Mouse (Mus musculus) heart, embryonic 13.5 days (tissue): ENCODE data around the gene Utp11. TPM values are rescaled to one million over a fixed set of nuclear protein-coding genes. Genes with fewer than 3 reads are reported as not detected.
"Not testable (repeated sequence)": the region's sequence is repeated elsewhere in the genome, so short reads cannot be mapped to it uniquely, and the experiment has no call there.

Experiments
- ATAC-seq: fragments of 200-750 bp; cut with Nextera tagmentation; 2 replicates; pipeline ENCODE4 v1.8.0; 2017; ENCODE audit warnings: moderate TSS enrichment; ENCODE audit not compliant: insufficient number of reproducible peaks, low FRiP score, low TSS enrichment; ENCODE audit errors: extremely low read depth
- H3K27ac ChIP-seq: fragments of 300-500 bp; sonication (generic); replicated peaks from 2 replicates; pipeline ENCODE4 v1.5.1; 2015; ENCODE audit warnings: moderate library complexity, mild to moderate bottlenecking, inconsistent platforms
- H3K27me3 ChIP-seq: fragments of 300-500 bp; sonication (generic); replicated peaks from 2 replicates; pipeline ENCODE4 v1.6.1; 2015; ENCODE audit warnings: mild to moderate bottlenecking, inconsistent platforms
- H3K36me3 ChIP-seq: fragments of 300-500 bp; sonication (generic); 2 replicates; pipeline ENCODE4 v1.6.1; 2015; ENCODE audit warnings: mild to moderate bottlenecking, inconsistent platforms
- H3K4me1 ChIP-seq: fragments of 300-500 bp; sonication (generic); 2 replicates; pipeline ENCODE4 v1.6.1; 2015; ENCODE audit warnings: inconsistent platforms
- H3K4me2 ChIP-seq: fragments of 300-500 bp; sonication (generic); 2 replicates; pipeline ENCODE4 v1.6.1; 2015; ENCODE audit warnings: inconsistent platforms, mild to moderate bottlenecking, moderate library complexity
- H3K4me3 ChIP-seq: fragments of 300-500 bp; sonication (generic); 2 replicates; pipeline ENCODE4 v1.5.1; 2015; ENCODE audit warnings: moderate library complexity, mild to moderate bottlenecking, inconsistent platforms
- H3K9ac ChIP-seq: fragments of 300-500 bp; sonication (generic); 2 replicates; pipeline ENCODE4 v1.6.1; 2015; ENCODE audit warnings: inconsistent platforms, mild to moderate bottlenecking, moderate library complexity
- H3K9me3 ChIP-seq: fragments of 300-500 bp; sonication (generic); 2 replicates; pipeline ENCODE4 v1.6.1; 2016; ENCODE audit warnings: inconsistent platforms
- WGBS: fragments of 180-500 bp; shearing (Covaris S2); methylation state at CpG from one replicate; pipeline ENCODE4 v1.1.7; 2015; ENCODE audit warnings: mixed read lengths; 5-methylcytosine and 5-hydroxymethylcytosine counted together
- polyA plus RNA-seq: library from polyadenylated mRNA; unstranded; fragments of >200 nt; fragmentation: Nextera tagmentation; extraction: Ambion mirVana; gene quantifications from 2 replicates; pipeline ENCODE4 v1.2.1, GENCODE M21; 2015

The Utp11 gene
- polyA plus RNA-seq, 1 experiment from 2014 or later = 48.9 TPM

DNA sequence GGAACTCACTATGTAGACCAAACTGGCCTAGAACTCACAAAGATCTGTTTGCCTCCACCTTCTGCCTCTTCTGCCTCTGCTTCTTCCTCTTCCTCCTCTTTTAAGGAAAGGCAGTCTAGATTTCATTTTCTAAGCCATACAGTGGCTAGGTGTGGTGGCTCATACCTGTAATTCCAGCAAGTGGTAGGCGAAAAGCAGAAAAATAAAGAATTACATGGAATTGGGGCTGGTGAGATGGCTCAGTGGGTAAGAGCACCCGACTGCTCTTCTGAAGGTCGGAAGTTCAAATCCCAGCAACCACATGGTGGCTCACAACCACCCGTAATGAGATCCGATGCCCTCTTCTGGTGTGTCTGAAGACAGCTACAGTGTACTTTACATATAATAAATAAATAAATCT is 20.4 kb upstream of the Utp11 start:
- not testable (repeated sequence) for ATAC-seq, H3K9me3 ChIP-seq, H3K9ac ChIP-seq, H3K27me3 ChIP-seq, H3K27ac ChIP-seq, H3K4me2 ChIP-seq, H3K4me3 ChIP-seq
- Histone ChIP-seq H3K36me3 (peaks cover 32% of the 10 kb centered on the region), H3K4me1 (peaks cover 35% of the 10 kb centered on the region)
- WGBS = 72% methylated on average over 5 of the region's 5 CpGs

DNA sequence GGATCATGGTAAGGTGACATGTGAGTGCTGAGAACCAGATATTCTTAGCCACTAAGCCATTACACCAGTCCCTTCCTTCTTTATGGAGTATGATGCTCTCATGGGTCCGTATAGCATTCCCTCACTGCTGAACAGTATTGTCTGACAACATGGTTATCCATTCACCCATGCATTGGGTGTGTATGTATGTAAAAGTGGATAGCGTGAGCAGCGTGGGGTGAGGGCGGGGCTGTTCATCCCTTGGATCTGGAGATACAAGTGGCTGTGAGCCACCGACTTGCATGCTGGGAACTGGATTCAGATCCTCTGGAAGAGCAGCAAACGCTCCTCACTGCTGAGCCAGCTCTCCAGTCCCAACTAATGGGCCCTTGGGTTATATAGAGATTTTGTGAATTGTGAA is 19.2 kb upstream of the Utp11 start:
- WGBS = 81% methylated on average over 6 of the region's 6 CpGs

DNA sequence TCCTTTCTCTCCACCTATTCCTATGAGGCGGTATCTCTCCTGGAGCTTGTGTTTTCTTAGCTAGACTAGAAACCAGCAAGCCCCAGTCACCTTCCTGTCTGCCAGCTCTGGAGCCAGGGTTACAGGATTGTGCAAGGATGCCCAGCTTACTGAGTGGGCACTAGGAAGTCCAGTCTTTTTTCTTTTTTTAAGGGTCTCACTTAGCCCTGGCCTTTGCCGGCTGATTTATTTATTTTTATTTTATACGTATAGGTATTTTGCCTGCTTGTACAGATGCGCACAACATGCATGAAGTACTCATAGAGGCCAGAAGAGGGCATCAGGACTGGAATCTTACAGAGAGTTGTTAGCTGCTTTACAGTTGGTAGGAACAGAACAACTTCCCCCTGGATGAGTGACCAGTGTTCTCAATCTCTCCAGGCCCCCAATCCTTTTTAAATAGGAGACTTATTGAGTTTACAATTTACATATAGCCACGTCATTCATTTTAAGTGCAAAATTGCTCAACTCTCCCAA is 17.4 kb upstream of the Utp11 start:
- H3K27me3 ChIP-seq = no peaks in the 10 kb centered on the region
- WGBS = 4% methylated on average over 5 of the region's 5 CpGs
- no peak overlapping the region for H3K4me3 ChIP-seq
- peaks cover 45% of the 10 kb centered on the region for H3K4me1 ChIP-seq
- H3K27ac ChIP-seq = no peak overlapping the region
- H3K36me3 ChIP-seq = peaks cover 22% of the 10 kb centered on the region
- H3K9me3 ChIP-seq = no peaks in the 10 kb centered on the region
- peak overlapping the region; percentile 79 for H3K4me2 ChIP-seq
- H3K9ac ChIP-seq = 0 out of 2 replicates have a peak overlapping the region, but pooled peaks have one; percentile 79
- ATAC-seq = no peak

More for the DNA sequence above, 19.2 kb upstream of the Utp11 start:
- peaks cover 46% of the 10 kb centered on the region for H3K4me1 ChIP-seq
- no peak for ATAC-seq
- peaks cover 22% of the 10 kb centered on the region for H3K36me3 ChIP-seq
- H3K4me3 ChIP-seq = no peak overlapping the region
- H3K4me2 ChIP-seq = no peak overlapping the region
- no peaks in the 10 kb centered on the region for H3K27me3 ChIP-seq
- H3K9me3 ChIP-seq = no peaks in the 10 kb centered on the region
- no peak overlapping the region for H3K9ac ChIP-seq
- H3K27ac ChIP-seq = no peak overlapping the region

DNA sequence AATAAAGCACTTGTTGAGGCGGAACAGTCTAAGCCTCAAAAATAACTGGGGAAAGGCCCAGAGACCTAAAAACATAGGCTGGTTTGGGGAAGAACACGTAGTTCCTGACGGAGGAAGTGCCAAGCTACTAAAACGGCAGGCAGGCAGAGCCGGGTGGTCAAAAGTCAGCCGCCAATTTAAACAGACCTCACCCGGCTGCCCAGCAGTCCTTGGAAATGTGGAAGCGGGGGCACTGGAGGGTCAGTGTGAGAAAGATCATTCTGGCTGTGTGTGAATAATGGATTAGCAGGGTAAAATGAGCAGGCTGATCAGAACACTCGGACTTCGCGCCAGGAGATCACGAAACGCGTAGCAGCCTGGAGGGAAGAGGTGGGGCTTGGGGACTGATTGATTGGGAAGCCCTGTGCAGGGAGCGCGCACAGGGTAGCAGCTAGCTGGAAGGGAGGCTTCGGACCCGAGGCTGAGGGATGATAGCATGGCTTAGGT is 16.6 kb upstream of the Utp11 start:
- Histone ChIP-seq H3K4me3 (peak overlapping the region; percentile 51), H3K9me3 (no peaks in the 10 kb centered on the region), H3K27me3 (no peaks in the 10 kb centered on the region), H3K27ac (peak overlapping the region; percentile 94), H3K9ac (peak overlapping the region; percentile 79), H3K4me1 (peaks cover 47% of the 10 kb centered on the region), H3K4me2 (peak overlapping the region; percentile 79), H3K36me3 (peaks cover 25% of the 10 kb centered on the region)
- 3% methylated on average over 18 of the region's 18 CpGs for WGBS
- ATAC-seq = no peak

DNA sequence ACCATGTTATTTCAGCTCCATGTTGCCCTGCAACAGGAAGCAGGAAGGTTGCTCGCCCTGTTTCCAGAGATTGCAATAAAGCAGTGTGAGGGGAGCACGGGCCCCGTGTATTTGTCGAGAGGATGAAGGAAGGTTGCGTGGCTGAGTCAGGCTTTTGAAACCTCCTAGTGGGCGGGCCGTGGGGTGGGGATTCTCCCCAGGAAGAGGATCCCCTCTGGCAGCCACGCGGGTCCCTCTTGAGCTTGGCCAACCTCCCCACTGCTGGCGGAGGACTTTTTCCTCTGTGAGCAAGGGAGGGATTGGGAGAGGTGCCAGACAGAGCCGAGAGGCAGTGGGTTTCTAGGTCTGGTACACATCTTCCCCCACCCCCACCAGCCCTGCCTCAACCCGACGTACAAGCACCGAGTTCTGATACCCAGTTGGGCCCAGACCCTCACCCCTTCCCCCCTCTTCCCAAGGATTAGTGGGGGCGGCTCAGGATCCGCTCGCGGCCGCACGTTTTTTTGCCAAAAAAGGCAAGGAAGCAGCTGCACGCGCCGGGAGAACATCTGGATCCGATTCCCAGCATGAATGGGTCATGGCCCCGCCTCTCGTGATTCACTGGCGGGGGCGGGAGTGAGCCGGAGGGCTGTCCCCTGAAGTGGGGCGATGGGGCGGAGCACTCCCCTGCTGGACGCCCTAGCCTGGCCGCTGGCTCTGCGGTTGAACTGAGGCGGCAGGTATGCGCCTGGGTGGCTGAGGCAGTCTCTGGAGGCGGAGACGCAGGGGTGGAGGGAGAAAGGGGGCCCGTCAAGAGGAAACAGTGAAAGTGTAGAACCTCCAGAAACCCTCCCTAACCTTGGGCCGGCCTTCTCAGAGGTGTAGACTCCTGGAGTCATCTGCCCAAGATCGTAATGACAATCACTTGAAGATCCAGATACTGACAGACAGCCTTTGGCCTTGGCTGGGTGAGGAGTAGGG is 15.4 kb upstream of the Utp11 start:
- Histone ChIP-seq H3K4me2 (peak overlapping the region; percentile 79), H3K36me3 (peaks cover 25% of the 10 kb centered on the region), H3K9me3 (no peaks in the 10 kb centered on the region), H3K9ac (peak overlapping the region; percentile 75), H3K27ac (peak overlapping the region; percentile 94), H3K4me1 (peaks cover 55% of the 10 kb centered on the region), H3K27me3 (no peaks in the 10 kb centered on the region), H3K4me3 (peak overlapping the region; percentile 51)
- WGBS = 1% methylated on average over 41 of the region's 41 CpGs
- ATAC-seq = peak; percentile 79

DNA sequence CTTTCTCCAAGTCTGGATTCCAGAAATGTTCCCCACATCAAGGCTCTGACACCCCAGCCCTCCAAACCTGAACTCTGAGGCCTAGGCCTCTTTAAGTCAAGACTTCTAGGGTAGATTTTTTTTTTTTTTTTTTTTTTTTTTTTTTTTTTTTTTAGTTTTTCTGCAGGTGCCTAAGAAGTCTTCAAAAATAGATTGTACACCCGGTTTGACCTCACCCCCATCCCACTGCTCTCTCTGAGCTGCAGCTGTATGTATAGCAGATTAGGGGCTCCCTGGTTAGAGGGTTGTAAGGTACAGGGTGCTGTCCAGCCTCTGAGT is 14.8 kb upstream of the Utp11 start:
- WGBS = 0% methylated on average over 1 of the region's 1 CpGs
- not testable (repeated sequence) for H3K27me3 ChIP-seq, H3K9me3 ChIP-seq, ATAC-seq
- Histone ChIP-seq H3K36me3 (peaks cover 25% of the 10 kb centered on the region), H3K4me2 (peak overlapping the region; percentile 79), H3K27ac (peak overlapping the region; percentile 94), H3K4me1 (peaks cover 62% of the 10 kb centered on the region), H3K4me3 (peak overlapping the region; percentile 51), H3K9ac (peak overlapping the region; percentile 75)

DNA sequence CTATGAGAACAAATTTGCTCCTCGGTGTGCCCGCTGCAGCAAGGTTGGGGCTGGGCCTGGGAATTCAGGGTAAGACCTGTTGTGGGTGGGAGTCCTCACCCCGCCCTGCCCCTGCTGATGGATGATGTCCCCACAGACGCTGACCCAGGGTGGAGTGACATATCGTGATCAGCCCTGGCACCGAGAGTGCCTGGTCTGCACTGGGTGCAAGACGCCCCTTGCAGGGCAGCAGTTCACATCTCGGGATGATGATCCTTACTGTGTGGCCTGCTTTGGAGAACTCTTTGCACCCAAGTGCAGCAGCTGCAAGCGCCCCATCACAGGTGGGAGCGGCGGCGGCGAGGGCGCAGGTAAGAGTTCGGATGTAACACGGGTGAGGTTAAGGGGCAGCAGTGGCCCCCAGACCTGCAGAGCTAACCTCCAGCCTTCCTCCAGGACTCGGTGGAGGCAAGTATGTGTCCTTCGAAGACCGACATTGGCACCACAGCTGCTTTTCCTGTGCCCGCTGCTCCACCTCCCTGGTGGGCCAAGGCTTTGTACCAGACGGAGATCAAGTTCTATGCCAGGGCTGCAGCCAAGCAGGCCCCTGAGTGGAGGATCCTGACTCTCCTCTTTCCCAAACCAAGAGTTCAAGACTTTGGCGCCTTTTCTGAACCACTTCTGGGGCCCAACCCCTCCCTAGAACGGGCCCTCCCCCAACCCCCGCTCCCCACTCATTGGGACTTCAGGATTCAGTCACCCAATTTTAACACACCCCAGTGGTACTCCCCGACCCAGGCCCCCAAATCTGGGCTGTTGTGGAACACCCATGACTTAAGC is 14.2 kb upstream of the Utp11 start:
- not testable (repeated sequence) for ATAC-seq, H3K27me3 ChIP-seq, H3K4me3 ChIP-seq, H3K4me2 ChIP-seq, H3K9me3 ChIP-seq, H3K9ac ChIP-seq
- peaks cover 66% of the 10 kb centered on the region for H3K4me1 ChIP-seq
- peaks cover 25% of the 10 kb centered on the region for H3K36me3 ChIP-seq
- WGBS = 86% methylated on average over 25 of the region's 25 CpGs
- H3K27ac ChIP-seq = peak overlapping the region; percentile 94

DNA sequence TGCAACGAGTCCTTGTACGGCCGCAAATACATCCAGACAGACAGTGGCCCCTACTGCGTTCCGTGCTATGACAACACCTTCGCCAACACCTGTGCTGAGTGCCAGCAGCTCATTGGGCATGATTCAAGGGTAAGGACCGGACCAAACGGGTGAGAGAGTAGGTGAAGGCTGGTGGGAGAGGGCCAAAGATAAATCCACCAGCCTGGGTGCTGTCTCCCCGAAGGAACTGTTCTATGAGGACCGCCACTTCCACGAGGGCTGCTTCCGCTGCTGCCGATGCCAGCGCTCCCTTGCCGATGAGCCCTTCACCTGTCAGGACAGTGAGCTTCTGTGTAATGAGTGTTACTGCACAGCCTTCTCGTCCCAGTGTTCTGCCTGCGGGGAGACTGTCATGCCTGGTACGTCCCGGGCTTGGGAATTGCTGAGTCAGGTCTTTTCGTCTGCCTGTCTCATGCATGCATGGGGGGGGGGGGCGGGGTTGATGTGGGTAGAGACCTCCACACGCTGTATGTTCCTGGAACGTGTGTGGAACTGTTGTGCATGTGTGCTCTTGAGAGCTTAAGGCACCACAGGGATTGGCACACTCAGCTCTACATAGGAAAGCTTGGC is 12.4 kb upstream of the Utp11 start:
- WGBS = 72% methylated on average over 23 of the region's 23 CpGs
- Histone ChIP-seq H3K36me3 (peaks cover 25% of the 10 kb centered on the region), H3K4me2 (peak overlapping the region; percentile 94; the same call in 1 of the 2 replicates), H3K27ac (peak overlapping the region; percentile 95), H3K4me1 (peaks cover 83% of the 10 kb centered on the region), H3K27me3 (no peaks in the 10 kb centered on the region), H3K9me3 (no peaks in the 10 kb centered on the region), H3K9ac (no peak overlapping the region), H3K4me3 (no peak overlapping the region)
- no peak for ATAC-seq

DNA sequence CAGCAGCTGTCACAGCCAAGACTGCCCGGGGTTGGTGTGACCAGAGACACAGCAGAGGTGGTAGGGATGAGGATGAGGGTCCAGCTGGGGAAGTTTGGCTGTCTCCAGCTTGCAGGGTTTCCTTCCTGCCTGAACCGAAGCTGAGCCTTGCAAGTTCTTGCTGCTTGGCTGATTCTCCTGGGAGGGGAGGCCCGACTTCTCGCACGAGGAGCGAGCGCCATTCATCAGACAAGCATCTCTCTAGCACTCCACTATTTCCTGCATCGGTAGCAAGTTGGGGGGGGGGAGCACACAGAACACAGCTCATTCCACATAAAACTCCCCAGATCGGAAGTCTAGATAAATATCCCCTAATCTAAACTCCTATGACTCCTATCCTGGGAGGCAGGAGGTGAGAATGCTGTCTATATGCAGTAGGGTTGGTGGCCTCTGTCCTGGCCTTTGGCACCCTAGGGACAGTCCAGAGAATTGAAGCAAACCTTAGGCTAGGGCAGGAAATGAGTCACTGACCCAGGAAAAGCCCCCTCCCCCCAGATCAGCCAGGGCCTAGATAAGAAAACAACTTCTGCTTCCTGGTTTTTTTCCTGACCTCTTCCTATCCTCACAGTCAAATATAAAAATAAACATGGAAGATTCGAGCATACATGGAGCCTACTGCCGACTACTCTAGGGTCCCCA is 11.5 kb upstream of the Utp11 start:
- Histone ChIP-seq H3K4me1 (peaks cover 79% of the 10 kb centered on the region), H3K27me3 (no peaks in the 10 kb centered on the region), H3K36me3 (peaks cover 25% of the 10 kb centered on the region), H3K4me2 (peak overlapping the region; percentile 94), H3K9ac (peak overlapping the region; percentile 76), H3K9me3 (no peaks in the 10 kb centered on the region), H3K27ac (peak overlapping the region; percentile 95), H3K4me3 (peak overlapping the region; percentile 29)
- WGBS = 24% methylated on average over 11 of the region's 11 CpGs
- ATAC-seq = no peak

DNA sequence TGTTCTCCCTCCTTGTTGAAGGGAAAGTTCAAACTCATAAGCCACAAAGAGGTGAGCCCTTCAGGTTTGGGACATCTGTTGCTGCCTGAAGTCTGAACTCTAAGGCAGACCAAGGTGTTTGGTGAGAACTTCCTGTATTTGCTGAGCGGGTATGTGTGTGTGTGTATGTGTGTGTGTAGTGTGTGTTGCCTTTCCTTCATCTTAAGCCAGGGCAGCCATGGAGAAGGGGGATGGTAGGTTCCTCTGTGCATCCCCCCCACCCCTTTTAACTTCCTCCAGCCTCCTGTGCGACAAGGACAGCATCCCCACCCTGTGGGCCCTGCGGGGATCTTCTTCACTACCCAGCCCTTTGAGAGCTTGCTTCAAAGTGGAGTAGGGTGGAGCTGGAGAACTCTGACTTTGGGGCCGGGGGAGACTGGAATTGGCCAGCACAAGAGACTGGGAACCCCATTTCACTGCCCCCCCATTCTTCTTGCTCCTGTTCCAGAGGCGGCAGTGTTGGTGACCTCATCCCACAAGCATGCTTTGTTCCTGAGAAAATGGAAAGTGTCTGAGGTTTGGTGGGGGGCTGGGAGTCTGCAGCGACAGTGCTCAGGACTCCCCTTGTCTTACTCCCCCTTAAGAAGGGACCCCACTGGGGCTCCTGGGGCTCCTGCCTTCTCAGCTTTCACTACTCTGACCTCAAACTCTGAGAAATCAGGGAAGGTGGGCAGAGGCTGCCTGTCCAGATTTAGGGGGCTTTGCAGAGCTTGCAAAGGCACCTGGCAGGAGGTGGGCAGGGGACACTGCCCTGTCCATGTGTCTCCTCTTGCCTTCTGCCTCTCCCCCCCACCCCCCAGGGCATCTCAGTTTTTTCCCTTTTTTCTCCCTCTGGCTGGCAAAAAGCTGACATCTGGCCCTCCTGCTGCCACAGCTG is 10.7 kb upstream of the Utp11 start:
- H3K36me3 ChIP-seq = peaks cover 25% of the 10 kb centered on the region
- H3K4me3 ChIP-seq = peak overlapping the region; percentile 29
- peak overlapping the region; percentile 95 for H3K27ac ChIP-seq
- WGBS = 14% methylated on average over 6 of the region's 6 CpGs
- no peaks in the 10 kb centered on the region for H3K9me3 ChIP-seq
- peaks cover 76% of the 10 kb centered on the region for H3K4me1 ChIP-seq
- H3K27me3 ChIP-seq = no peaks in the 10 kb centered on the region
- H3K9ac ChIP-seq = peak overlapping the region; percentile 76
- ATAC-seq = no peak
- peak overlapping the region; percentile 94 for H3K4me2 ChIP-seq
